Mouse (Mus musculus): Measurements from ENCODE around the gene Prrt4.
"Not testable (repeated sequence)": the region's sequence is repeated elsewhere in the genome, so short reads cannot be mapped to it uniquely, and the experiment has no call there.

Prrt4 gene

DNA sequence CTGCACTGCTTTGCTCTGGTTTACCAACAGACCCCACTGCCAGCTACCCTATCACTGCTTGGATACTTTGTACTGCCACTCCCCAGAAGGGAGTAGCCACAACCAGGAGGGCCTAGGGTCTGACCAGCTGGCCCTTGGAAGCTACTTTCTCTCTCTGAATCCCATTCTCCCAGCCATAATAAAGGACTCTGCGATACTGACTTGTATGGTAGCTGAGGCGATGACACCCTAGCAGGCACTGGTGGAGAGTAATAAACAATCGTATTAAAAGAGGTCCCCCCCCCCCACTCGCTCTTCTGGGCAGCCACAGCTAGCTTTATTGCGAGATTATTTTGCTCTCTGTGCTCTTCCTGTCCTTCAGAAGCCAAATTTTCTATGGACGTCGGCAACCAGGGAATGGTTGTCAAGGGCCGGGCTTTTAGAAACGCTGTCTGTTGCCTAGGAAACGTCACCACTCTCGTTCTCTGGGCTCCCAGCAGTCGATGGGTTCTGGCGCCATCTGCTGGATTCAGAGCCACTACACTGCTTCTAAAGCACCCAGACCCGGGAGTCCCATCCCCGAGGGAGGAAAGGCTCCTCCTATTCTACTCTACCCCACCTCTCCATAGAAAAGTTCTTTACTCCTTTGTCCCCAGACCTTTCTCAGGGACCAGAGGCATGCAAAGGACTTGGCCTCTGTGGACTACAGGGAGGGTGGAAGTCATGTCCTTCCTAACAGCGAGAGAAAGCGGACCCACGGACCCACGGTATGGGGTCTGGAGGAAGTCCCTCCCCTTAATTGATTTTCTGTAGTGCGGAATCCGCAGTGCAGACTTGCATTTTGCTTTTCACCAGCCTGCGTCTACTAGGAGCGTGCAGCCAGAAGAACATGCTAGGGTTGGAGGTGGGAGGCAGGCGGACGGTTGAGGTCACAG is 19.2 kb upstream of the Prrt4 start:
- DNase-seq (ENCODE audit: low spot score) = peak; percentile 94

DNA sequence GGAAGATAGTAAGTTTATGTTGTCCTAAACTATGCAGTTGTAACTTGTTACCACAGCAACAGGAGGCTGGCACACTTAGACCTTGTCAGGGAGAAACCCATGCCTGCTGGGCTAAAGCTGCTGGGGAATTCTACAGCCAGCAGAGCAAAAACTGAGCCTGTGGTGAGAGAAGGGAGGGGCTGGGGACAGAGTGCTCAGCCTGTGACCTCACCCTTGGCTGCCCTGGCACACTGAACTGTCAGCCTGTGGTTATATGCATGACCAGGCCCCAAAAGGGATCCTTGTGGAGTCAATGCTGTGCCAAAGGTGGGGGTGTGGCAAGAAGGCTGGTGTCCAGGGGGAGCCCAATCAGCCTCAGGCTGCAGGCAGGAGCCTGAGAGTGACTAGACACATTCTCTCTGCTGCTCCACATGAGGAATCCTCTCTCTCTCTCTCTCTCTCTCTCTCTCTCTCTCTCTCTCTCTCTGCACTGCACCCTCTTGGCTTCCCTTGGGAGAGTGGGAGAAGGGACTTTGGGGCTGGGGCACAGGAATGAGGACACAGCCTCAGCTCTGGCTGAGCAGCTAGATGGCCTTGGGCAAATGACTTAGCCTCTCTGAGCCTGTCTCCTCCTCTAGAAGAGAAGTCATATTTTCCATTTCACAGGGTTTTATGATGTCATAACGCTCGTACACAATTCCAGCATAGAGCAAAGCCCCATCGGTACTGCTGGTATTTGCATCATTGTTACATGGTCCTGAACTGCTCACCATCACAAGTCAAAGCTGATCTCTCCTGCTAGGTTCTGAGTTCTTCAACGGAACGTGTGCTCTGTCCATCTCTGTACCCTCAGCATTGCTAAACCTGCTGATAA is 16.7 kb upstream of the Prrt4 start:
- peak; percentile 41 for DNase-seq (ENCODE audit: low spot score)

DNA sequence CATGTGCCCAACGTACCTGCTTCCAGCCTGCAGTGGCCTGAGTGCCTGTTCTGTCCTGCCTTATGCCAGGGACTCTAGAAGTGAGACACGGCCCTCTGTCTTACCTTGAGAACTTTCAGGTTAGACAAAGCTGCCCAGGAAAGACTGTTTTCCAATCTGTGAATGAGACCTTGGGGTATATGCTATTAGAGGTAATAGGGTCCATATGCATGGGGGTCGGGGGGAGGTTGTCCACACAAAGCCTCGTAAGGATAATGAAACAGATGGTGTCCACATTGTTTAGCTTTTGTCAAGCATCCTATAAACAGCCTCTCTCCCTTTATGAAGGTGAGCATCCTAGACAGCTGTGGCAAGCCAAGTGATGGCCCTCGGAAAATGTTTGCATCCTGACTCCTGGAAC is 15.8 kb upstream of the Prrt4 start:
- peak; percentile 16 for DNase-seq (ENCODE audit: low spot score)

DNA sequence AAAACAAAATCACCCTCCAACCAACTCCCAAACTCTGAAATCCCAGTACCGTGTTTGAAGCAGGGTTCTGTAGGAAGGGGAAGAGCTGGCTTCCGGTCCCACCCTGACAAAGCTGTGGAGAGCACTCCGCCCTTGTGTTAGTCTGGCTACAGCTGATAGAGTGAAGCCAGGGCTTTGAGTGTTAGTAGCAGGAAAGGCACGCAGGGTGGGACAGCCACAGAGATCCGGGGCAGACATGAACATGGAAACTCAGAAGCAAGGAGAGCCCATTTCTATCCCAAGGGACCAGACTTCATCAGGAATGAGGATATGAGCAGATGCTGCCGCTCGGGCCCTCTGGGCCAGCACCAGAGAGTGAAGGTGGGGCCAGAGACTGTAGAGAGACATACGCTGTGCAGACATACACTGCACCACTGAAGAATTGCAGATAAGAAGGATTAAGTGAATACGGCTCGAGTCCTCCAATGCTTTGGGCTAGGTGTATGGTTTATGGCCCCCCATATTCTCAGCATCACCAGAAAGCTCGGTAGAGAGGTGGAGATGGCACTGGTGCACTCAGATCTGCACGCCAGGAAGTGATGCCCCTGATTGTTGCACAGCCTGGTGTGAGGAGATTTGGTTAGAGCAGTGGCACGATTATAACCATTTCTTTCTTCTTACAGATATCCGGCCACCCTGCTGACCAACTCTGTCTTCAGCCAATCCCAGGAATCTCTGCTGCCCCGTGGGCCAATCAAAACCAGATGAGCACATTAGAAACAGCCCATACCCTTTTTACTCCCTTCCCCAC is 14.8 kb upstream of the Prrt4 start:
- peak; percentile 30 for DNase-seq (ENCODE audit: low spot score)

DNA sequence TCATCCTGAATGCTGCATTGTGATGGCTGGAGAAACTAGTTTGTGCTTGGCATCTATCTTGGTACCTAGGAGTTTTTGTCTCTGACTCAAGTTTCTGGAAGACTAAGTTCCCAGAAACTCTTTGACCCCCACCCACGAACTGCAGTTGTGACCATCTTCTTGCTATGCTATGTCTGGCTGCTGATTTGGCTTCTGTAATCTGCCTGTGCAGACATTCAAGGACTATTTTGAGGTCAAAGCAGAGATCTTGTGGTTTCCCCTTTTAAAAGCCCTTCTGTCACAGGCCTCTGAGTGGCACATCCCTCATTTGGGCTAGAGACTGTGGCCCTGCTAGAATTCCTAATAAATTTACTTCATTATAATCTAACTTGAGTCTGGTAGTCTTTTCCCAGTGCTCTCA is 8.6 kb upstream of the Prrt4 start:
- DNase-seq (ENCODE audit: low spot score) = no peak

DNA sequence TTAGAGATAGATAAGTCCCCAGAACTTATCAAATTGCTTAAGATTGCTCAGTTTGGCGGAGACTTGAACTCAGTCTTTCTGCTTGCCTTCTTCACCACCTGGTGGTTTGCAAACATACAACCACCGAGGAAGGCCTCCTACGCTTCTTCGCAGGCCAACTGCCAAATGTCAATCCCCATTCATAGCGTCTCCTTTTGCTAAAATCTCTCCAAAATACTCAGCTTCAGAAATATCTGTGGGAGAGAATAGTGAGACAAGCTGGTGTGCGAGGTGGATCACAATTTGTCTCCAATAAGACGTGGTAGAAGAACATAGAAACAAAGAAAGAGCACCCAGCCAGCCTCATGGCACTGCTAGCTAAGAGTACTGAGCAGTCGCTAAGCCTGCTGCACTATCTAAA is 459 bp upstream of the Prrt4 start:
- DNase-seq (ENCODE audit: low spot score) = peak; percentile 23

DNA sequence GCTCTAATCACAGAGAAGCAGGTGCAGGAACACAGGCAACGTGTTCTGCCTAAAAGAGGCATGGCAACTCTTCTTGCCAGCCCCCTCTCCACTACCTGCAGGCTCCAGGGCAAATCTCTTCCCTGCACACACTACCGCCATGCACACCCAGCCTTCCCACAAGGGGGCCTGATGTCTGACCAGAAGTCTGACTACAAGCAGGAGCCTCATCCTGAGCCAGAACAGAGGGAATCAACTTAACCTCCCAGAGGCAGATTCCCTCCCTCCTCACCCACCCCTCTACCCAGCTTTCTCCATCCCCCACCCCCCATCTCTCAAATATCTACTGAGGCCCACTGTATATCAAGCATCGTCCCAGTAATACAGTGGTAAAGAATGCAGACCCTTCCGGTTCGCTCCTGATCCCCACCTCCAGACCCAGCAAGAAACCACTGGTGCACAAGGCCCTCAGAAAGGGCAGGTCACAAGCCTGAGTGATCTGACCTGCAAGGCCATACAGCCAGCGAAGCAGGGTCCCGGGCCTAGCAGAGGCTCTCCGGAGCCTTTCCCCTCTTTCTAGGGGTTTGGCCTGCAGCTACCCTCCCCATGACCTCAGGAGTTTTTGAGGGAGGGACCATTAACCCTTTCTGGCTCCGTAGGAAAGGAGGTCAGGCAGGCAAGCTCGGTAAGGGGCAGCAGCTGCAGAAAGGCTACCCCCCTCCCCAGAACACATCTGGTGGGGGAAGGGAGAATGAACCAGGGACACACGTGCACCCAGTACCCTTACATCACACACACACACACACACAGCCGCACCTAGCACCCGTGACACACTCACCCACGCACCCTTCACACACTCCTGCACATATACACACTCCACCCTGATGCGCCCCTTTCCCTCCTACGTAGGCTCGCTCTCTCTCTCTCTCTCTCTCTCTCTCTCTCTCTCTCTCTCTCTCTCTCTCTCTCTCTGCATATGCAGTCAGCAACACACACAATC is 1.2 kb downstream of the Prrt4 start:
- peak; percentile 42 for DNase-seq (ENCODE audit: low spot score)

DNA sequence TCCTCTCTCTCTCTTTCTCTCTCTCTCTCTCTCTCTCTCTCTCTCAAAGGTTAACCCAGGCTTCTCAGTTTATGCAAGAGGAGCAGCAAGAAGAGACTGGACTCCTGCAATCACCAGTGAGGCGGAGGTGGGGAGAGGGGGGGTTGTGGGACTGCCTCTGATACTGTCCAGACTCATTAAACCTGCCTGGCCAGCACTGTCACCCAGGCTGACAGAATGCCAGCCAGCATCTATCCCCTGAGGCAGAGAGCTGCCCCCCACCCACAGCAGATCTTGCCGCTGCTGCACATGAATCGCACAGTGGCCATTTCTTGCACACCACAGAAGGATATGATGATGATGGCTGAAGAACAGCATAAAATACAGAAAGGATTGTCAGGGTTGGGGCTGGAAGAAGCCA is 4.3 kb downstream of the Prrt4 start:
- DNase-seq (ENCODE audit: low spot score) = peak; percentile 32

DNA sequence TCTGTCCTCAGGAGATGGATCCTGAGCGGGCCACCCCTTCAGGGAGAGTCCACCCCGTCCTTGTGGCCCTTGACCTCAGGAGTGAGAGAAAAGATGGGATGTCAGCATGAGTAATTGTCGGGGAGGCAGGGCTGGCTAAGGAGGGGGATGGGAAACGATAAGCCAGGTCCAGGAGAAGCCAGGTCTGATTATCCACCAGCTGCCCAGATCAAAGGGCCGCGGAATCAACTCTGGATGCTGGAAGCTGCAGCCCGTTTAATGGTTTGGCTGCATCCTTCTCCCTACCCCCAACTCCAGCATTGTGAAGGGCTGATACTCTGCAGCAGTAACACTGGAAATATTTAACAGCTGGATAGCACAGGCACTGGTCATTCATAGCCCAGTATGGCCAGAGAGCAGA is 5.0 kb downstream of the Prrt4 start:
- no peak for DNase-seq (ENCODE audit: low spot score)

DNA sequence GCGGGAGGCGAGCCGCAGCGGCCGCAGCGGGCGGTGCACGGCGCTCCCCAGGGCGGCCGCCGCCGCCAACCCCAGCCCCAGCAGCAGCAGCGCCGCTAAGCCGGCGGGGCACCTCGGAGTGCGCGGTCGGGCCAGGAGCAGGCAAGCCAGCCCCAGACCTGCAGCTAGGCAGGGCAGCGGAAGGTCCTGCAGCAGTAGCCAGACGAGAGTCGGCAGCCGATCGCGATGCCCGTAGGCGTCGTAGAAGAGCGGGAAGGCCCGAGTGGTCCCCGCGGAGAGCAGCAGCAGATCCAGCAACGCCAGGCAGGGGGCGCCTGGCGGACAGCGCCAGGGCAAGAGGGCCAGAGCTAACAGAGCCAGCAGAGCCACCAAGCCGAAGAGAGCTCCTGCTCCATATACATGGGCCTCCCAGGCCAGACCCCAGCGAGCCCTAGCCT is 8.4 kb downstream of the Prrt4 start:
- DNase-seq (ENCODE audit: low spot score) = peak; percentile 86

DNA sequence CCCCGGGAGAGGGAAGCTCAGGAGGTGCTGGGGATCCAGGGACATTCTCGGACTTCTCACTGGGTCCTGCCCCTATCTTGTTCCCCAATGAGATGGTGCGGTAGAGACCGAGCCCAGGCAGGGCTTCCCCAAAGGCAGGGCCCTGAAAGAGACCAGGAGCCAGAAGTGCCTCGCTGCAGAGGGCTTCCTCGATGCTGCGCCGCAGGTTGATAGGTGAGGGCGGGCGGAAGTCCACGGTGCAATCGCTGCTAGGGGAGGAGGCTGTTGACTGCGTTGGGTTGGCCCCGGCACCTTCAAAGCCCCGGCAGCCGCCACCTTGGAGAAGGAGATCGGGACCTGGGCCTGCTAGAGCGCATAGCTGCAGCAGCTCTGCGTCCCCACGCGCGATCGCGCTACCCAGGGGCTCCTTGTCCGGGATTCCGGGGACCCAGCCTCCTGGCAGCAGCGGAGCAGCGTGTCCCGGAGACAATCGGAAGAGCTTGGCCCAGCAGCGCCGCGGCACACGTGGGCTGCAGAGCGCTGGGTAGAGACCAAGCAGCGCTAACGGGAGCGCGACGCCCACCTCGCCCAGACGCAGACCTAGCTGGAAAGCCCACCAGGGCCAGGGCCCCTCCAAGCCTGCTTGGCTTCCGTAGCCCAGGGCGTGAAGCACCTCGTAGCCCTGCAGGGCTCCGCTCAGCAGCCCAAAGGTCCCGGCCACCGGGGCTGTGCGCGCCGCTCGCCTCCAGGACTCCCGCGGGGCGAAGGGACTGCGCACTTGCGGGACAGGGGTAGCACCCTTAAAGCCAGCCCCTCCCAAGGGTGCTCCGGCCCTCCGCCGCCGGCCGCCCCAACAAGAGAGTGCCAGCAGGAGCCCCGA is 9.1 kb downstream of the Prrt4 start:
- DNase-seq (ENCODE audit: low spot score) = peak; percentile 53

DNA sequence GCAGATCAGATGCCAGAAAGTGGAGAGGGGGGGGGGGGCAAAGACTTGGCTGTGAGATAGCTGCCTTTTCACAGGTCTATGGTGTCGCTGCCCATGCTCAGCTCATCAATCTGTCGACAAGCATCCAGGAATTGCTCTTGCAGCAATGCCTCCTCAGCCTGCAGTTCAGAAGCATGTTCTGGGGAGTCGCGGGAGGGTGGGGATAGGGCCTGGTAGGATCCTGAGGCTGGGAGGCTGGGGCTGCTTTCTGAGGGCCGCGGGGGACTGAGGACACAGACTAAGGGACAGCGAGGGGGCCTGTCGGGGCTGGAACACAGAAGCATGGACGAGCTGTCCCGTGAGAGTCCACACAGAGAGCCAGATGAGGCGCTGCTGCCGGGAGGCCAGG is 9.7 kb downstream of the Prrt4 start:
- DNase-seq (ENCODE audit: low spot score) = peak; percentile 37

DNA sequence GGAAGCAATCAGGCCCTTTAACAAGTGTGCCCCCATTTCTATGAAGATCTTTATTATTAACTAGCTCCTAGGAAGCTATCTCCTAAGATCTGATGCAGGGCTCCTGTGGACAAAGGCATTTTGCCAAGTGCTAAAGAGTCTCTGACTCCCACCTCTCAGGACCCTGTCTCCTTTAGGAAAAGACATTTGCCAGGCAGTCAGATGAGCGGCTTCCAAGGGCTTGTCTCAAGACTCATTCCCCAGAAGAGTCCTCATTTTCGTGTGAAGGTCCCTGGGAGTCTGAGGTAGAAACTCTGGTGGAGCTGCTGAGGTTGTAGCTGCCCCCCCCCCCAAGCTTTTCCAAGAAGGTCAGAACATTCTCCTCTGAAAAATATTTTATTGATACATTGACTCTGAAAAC is 10.5 kb downstream of the Prrt4 start:
- DNase-seq (ENCODE audit: low spot score) = no peak

DNA sequence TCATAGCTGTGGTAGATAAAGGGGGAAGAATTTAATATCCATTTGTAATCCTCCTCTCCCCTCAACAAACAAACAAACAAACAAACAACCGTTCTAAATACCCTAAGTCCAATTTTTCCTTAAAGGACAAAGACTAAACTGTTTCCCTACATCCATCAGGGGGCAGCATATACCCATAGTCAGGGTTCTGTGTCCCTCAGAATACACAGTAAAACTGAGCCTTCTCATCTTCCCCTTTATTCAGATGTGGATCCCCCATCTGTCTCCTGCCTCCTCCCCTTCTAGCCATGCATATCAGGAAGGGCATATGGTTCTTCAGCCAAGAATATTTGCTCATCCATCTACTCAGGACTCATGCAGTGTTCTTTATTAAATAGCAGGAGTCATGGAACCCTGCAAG is 13.2 kb downstream of the Prrt4 start:
- DNase-seq (ENCODE audit: low spot score) = peak; percentile 39

DNA sequence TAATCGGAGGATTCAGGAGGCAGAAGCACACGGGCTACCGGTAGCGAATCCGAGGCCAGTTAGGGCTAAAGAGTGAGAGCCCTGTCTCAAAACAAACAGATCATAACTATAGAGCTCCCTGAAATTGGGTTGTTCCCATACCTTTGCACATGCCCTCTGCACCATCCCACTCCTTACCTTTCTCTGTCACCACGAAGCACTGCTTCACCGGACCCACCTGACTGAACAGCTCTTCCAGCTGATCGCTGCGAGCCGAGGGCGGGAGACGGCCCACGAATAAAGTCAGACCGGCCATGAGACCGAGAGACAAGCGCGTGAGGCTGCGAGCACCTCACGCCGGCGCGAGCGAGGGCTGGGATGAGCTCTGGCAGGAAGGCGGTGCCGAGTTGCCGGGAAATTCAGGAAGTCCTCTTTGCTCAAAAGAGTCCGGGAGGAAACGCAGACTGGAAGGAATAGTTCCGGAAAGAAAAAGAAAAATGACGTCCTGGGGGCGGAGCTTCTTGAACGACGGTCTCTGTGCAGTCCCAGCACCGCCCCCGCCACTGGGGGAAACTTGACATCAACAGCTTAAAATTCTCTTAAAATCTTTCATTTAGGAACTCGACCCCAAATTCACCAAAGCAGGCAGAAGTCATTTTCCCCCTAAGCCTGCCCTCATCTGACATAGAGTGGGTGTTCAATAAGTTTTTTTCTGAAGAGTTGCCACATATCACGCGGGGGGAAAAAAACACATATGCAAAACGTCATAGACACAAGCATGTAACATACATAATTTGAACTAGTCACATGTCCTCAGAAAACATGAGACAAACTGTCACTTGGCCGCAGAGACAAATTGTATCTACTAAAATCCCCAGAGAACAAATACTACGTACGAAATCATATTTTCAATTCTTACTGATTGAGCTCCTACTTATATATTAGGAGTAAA is 14.8 kb downstream of the Prrt4 start, which contains the start of gene Rbm28:
Gene Rbm28 (minus strand): TSS at position 693 of the 931 bp plus-strand sequence.
- peak; percentile 86 for DNase-seq (ENCODE audit: low spot score)

DNA sequence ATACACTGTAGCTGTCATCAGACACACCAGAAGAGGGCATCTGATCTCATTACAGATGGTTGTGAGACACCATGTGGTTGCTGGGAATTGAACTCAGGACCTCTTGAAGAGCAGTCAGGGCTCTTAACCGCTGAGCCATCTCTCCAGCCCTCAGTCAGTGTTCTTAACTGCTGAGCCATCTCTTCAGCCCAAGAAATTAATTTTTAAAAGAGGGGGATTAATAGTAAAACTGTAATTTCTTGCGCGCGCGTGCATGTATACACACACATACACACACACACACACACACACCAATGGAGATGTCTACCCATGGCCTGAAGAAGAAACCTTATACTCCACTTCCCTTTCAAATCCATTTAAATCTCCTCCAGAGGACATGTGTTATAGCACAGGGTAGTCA is 18.1 kb downstream of the Prrt4 start:
- not testable (repeated sequence) for DNase-seq (ENCODE audit: low spot score)

DNA sequence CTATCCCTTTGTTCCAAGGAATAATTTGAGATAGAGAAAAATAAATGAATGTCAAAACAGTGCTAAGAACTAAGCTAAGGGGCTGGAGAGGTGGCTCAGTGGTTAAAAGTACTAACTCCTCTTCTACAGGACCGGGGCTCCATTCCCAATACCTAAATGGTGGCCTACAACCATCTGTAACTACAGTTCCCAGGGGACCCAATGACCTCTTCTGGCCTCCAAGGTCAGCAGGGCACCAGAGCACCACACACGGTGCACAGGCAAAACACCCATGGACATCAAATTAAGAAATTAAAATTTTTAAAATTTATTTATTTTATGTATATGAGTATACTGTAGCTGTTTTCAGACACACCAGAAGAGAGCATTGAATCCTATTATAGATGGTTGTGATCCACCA is 18.6 kb downstream of the Prrt4 start:
- DNase-seq (ENCODE audit: low spot score) = no peak

DNA sequence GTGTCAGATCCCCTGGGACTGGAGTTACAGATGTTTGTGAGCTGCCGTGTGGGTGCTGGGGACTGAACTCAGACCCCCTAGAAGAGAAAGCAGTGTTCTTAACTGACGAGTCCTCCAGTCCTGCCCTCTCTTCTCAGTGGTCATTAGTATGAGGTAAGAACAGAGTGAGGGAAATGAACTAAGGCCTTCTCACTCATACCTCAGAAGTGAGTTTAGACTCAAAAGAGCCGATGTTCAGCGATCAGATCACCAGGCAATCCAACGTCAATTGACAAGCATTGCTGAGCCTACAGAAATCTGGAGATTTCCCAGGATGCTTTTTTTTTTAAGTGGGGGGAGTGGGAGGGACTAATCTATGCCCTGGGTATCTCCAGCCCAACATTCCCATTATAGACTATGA is 23.1 kb downstream of the Prrt4 start:
- DNase-seq (ENCODE audit: low spot score) = no peak

DNA sequence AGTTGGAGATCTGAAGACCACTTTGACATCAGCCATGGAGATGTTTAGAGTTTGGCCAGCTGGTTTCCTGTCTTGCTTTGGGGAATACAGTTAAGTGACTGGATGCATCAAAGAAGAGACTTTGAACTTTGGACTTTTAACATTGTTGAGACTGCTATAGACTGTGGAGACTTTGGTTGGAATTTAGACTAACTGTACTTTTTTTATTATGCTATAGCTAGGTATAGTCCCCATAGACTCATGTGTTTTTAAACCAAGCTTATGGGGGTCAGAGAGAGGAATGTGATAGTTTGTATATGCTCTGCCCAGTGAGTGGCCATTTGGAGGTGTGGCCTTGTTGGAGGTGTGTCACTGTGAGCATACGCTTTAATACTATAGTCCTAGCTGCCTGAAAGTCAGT is 29.4 kb downstream of the Prrt4 start:
- DNase-seq (ENCODE audit: low spot score) = no peak

Data from testis, postnatal 10 days (tissue).